Mouse (Mus musculus): ENCODE data around the gene Bnip3. TPM values are rescaled to one million over a fixed set of nuclear protein-coding genes. Genes with fewer than 3 reads are reported as not detected.

Bnip3 gene
- polyA plus RNA-seq, 1 experiment from 2014 or later = 200 TPM

DNA sequence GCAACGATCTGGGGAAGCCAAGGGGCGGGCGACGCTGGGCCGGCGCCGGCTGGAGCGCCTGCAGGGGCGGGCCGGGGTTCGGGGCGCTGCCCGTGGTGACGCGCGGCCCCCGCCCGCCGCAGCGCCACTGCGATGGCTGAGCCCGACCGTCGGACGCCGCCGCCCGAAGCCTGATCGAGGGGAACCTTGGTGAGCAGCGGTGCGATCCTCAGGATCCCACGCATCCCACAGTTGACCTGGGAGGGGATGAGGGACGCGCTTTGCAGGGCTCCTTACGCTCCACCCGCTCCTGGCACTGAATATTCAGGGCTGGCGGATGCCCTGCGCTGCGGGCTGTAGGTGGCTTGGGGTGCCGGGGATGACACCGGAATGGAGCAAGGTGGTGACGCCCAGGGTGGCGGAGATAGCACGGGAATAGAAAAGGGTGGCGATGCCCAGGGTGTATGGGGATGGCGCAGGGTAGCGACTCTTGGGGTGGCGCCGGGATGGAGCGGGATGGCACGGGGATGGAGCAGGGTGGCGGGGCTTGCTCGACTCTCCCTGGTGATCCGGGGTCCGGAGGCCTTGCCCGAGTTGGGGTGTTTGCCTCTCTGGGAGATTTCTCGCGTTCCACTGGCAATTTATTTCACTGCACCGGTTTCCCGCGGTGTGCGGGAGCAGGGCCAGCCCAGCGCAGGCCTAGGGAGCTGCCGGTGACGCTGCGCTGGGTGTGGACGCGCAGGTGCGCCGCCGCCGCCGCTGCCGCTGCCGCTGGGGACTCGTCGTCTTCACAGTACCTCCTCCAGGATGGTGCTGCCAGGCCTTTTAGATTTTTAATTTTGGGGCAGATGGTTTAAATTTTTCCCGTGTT, 31.5 kb upstream of the Bnip3 start, which contains the start of gene Jakmip3:
Gene Jakmip3, plus strand, starts transcription at position 119 of the 850 bp plus-strand sequence.
- ATAC-seq (replicated peaks; ENCODE audit: low FRiP score) (no peak), DNase-seq (ENCODE audit: low spot score) (peak; percentile 36)
- Histone ChIP-seq H3K9me3 (ENCODE audit: control insufficient read depth, low read length) (no peaks in the 10 kb centered on the region), H3K36me3 (ENCODE audit: control insufficient read depth, insufficient read depth, low read length) (no peaks in the 10 kb centered on the region), H3K27ac (ENCODE audit: low read depth, low read length) (no peak within 1 kb of the TSS), H3K9ac (ENCODE audit: low read depth, low read length) (no peak within 1 kb of the TSS), H3K4me3 (ENCODE audit: low read depth, low read length) (peak within 1 kb of the TSS; percentile 39), H3K4me2 (peak within 1 kb of the TSS; percentile 58), H3K4me1 (replicated peaks; ENCODE audit: control insufficient read depth, insufficient read depth, low read length) (no peaks in the 10 kb centered on the region), H3K27me3 (replicated peaks; ENCODE audit: control insufficient read depth, insufficient read depth, low read length) (peaks cover 54% of the 10 kb centered on the region)
- 2% methylated on average over 78 of the region's 78 CpGs for WGBS

DNA sequence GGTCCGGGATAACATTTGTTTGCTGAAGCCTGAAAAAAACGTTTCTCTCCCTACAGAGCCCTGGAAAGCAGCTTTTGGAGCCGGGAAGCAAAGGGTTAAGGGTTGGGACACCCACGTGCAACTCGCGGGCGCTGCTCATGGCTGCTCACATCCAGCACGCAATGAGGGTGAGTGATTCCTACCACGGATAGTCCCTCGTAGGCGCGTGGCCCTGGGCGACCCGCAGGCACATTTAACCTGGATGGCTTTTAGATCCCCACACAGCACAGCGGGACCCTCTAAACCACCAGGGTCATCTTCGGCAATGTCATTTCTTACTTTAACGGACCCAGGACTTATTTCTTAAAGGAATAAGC, 30.9 kb upstream of the Bnip3 start:
- peak overlapping the region; percentile 39 for H3K4me3 ChIP-seq (ENCODE audit: low read depth, low read length)
- no peak overlapping the region for H3K27ac ChIP-seq (ENCODE audit: low read depth, low read length)
- no peak for ATAC-seq (replicated peaks; ENCODE audit: low FRiP score)
- no peaks in the 10 kb centered on the region for H3K9me3 ChIP-seq (ENCODE audit: control insufficient read depth, low read length)
- peak overlapping the region; percentile 58 for H3K4me2 ChIP-seq
- no peaks in the 10 kb centered on the region for H3K36me3 ChIP-seq (ENCODE audit: control insufficient read depth, insufficient read depth, low read length)
- no peak overlapping the region for H3K9ac ChIP-seq (ENCODE audit: low read depth, low read length)
- no peaks in the 10 kb centered on the region for H3K4me1 ChIP-seq (replicated peaks; ENCODE audit: control insufficient read depth, insufficient read depth, low read length)
- WGBS = 3% methylated on average over 17 of the region's 17 CpGs
- H3K27me3 ChIP-seq (replicated peaks; ENCODE audit: control insufficient read depth, insufficient read depth, low read length) = peaks cover 54% of the 10 kb centered on the region
- no peak for DNase-seq (ENCODE audit: low spot score)

- H3K27ac ChIP-seq (ENCODE audit: low read depth, low read length) = no peak overlapping the region
- H3K4me2 ChIP-seq = no peak overlapping the region
- H3K27me3 ChIP-seq (replicated peaks; ENCODE audit: control insufficient read depth, insufficient read depth, low read length) = peaks cover 52% of the 10 kb centered on the region
- DNase-seq (ENCODE audit: low spot score) = no peak
- H3K36me3 ChIP-seq (ENCODE audit: control insufficient read depth, insufficient read depth, low read length) = no peaks in the 10 kb centered on the region
- H3K9me3 ChIP-seq (ENCODE audit: control insufficient read depth, low read length) = peaks cover 4% of the 10 kb centered on the region
- no peaks in the 10 kb centered on the region for H3K4me1 ChIP-seq (replicated peaks; ENCODE audit: control insufficient read depth, insufficient read depth, low read length)
- 71% methylated on average over 7 of the region's 7 CpGs for WGBS
- no peak overlapping the region for H3K4me3 ChIP-seq (ENCODE audit: low read depth, low read length)
- H3K9ac ChIP-seq (ENCODE audit: low read depth, low read length) = no peak overlapping the region
- ATAC-seq (replicated peaks; ENCODE audit: low FRiP score) = no peak
Measured at GRCm38 (mm10) chr7:138938991-138939390, 29.7 kb upstream of the Bnip3 start.

GRCm38 (mm10) chr7:138934523-138934922, 25.2 kb upstream of the Bnip3 start:
- H3K27me3 ChIP-seq (replicated peaks; ENCODE audit: control insufficient read depth, insufficient read depth, low read length) = peaks cover 8% of the 10 kb centered on the region
- no peak for DNase-seq (ENCODE audit: low spot score)
- H3K36me3 ChIP-seq (ENCODE audit: control insufficient read depth, insufficient read depth, low read length) = no peaks in the 10 kb centered on the region
- no peak for ATAC-seq (replicated peaks; ENCODE audit: low FRiP score)
- no peak overlapping the region for H3K9ac ChIP-seq (ENCODE audit: low read depth, low read length)
- no peaks in the 10 kb centered on the region for H3K4me1 ChIP-seq (replicated peaks; ENCODE audit: control insufficient read depth, insufficient read depth, low read length)
- H3K4me2 ChIP-seq = no peak overlapping the region
- H3K9me3 ChIP-seq (ENCODE audit: control insufficient read depth, low read length) = peaks cover 4% of the 10 kb centered on the region
- no peak overlapping the region for H3K4me3 ChIP-seq (ENCODE audit: low read depth, low read length)
- H3K27ac ChIP-seq (ENCODE audit: low read depth, low read length) = no peak overlapping the region
- WGBS = 80% methylated on average over 3 of the region's 3 CpGs

DNA sequence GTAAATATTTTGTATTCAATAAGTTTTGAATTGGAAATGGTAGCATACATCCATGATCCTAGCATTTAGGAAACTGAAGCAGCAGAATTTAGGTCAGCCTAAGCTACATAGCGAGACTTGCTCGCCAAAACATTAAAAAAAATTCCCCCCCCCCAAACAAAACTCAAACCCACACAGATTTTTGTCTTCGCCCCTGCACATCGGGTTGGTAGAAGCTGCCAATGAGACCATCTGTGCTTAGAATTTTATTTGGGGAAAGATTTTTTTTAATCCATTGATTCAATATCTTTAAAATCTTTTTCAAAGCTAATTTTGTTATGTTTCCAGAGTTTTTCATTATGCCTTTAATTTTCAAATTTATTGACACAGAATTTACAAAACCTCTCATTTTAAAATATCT, 19.1 kb upstream of the Bnip3 start:
- WGBS = 84% methylated on average over 4 of the region's 4 CpGs
- H3K4me2 ChIP-seq = no peak overlapping the region
- no peaks in the 10 kb centered on the region for H3K27me3 ChIP-seq (replicated peaks; ENCODE audit: control insufficient read depth, insufficient read depth, low read length)
- ATAC-seq (replicated peaks; ENCODE audit: low FRiP score) = no peak
- H3K9ac ChIP-seq (ENCODE audit: low read depth, low read length) = no peak overlapping the region
- no peak overlapping the region for H3K4me3 ChIP-seq (ENCODE audit: low read depth, low read length)
- H3K4me1 ChIP-seq (replicated peaks; ENCODE audit: control insufficient read depth, insufficient read depth, low read length) = no peaks in the 10 kb centered on the region
- H3K27ac ChIP-seq (ENCODE audit: low read depth, low read length) = no peak overlapping the region
- no peaks in the 10 kb centered on the region for H3K9me3 ChIP-seq (ENCODE audit: control insufficient read depth, low read length)
- DNase-seq (ENCODE audit: low spot score) = no peak
- no peaks in the 10 kb centered on the region for H3K36me3 ChIP-seq (ENCODE audit: control insufficient read depth, insufficient read depth, low read length)

DNA sequence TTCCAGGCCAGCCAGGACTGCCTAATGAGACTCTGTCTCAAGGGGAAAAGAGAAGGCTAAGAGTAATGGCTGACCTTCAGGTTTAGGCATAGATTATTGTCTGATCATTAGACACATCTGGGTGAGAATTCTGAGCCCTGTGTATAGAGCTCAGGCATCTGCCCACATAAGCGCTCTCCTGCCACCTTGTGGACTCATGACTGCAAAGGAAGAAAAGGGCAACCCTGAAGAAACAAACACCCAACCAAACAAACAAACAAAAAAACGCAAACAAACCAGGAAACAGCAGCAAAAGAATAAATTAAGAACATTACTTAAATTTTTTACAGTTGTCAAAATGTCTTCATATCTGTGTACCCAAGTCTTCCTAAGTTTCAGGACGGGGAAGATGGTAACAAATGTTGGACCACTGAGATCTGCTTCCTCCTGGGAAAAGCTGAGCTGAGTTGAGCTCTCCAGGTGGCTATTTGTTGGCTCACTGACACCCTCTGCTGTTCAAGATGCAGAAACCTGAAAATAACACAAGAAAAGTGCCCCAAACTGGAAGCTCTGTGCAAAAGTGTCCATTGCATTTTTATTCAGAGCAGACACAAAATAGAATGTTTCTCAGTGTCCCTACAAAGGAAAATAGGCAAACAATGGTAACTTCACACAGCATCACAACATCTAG, 14.6 kb upstream of the Bnip3 start:
- H3K27me3 ChIP-seq (replicated peaks; ENCODE audit: control insufficient read depth, insufficient read depth, low read length) = no peaks in the 10 kb centered on the region
- no peak overlapping the region for H3K9ac ChIP-seq (ENCODE audit: low read depth, low read length)
- H3K36me3 ChIP-seq (ENCODE audit: control insufficient read depth, insufficient read depth, low read length) = no peaks in the 10 kb centered on the region
- ATAC-seq (replicated peaks; ENCODE audit: low FRiP score) = no peak
- no peak overlapping the region for H3K27ac ChIP-seq (ENCODE audit: low read depth, low read length)
- peaks cover 3% of the 10 kb centered on the region; the same call in 1 of the 2 replicates for H3K4me1 ChIP-seq (replicated peaks; ENCODE audit: control insufficient read depth, insufficient read depth, low read length)
- H3K4me3 ChIP-seq (ENCODE audit: low read depth, low read length) = no peak overlapping the region
- WGBS = 8% methylated on average over 3 of the region's 3 CpGs
- no peak for DNase-seq (ENCODE audit: low spot score)
- H3K9me3 ChIP-seq (ENCODE audit: control insufficient read depth, low read length) = no peaks in the 10 kb centered on the region
- H3K4me2 ChIP-seq = no peak overlapping the region

GRCm38 (mm10) chr7:138921611-138922010, 12.3 kb upstream of the Bnip3 start:
- Histone ChIP-seq H3K36me3 (ENCODE audit: control insufficient read depth, insufficient read depth, low read length) (no peaks in the 10 kb centered on the region), H3K4me3 (ENCODE audit: low read depth, low read length) (no peak overlapping the region), H3K27ac (ENCODE audit: low read depth, low read length) (no peak overlapping the region), H3K27me3 (replicated peaks; ENCODE audit: control insufficient read depth, insufficient read depth, low read length) (no peaks in the 10 kb centered on the region), H3K9ac (ENCODE audit: low read depth, low read length) (no peak overlapping the region), H3K9me3 (ENCODE audit: control insufficient read depth, low read length) (no peaks in the 10 kb centered on the region), H3K4me1 (replicated peaks; ENCODE audit: control insufficient read depth, insufficient read depth, low read length) (peaks cover 3% of the 10 kb centered on the region; the same call in 1 of the 2 replicates), H3K4me2 (no peak overlapping the region)
- 95% methylated on average over 8 of the region's 8 CpGs for WGBS
- no peak for DNase-seq (ENCODE audit: low spot score)
- no peak for ATAC-seq (replicated peaks; ENCODE audit: low FRiP score)

DNA sequence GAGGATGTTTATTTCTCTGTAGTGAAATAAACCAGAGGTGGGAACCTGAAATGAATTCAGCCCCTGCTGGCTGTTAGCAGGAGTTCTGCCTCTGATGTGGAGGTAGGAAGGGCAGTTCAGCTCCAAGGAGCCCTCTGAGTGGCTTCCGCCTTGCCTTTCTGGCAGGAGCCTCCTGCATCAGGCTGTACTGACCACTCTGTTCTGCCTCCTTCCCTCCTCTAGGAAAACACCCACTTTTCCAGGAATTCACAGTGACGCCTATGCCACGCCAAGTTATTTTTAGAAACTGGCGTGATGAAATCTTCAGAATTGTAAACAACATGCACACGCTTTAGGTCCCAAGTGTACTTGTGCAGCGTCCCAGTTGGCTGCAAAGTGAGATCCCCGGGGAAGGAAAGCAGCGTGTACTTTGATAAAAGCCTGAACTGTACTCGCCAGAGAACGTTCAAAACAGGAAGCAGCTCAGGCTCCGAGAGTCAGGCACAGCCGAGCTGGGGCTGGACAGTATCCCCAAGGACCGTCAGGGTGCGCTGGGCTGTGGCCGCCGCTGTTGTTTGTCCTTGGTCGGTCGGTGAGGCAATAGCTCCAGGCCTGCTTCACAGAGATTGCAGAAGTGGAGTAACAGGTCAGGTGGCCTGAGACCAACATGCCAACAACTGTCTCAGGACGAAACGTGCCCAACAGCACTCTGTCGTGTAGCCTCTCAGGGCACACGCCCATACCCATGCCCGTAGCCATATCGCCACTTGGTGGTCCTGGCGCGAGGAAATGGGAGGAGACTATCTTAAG, 10.0 kb upstream of the Bnip3 start:
- WGBS = 1% methylated on average over 26 of the region's 26 CpGs
- DNase-seq (ENCODE audit: low spot score) = peak; percentile 74
- ATAC-seq (replicated peaks; ENCODE audit: low FRiP score) = peak; percentile 75
- Histone ChIP-seq H3K9me3 (ENCODE audit: control insufficient read depth, low read length) (no peaks in the 10 kb centered on the region), H3K9ac (ENCODE audit: low read depth, low read length) (peak overlapping the region; percentile 61), H3K36me3 (ENCODE audit: control insufficient read depth, insufficient read depth, low read length) (no peaks in the 10 kb centered on the region), H3K4me1 (replicated peaks; ENCODE audit: control insufficient read depth, insufficient read depth, low read length) (peaks cover 3% of the 10 kb centered on the region; the same call in 1 of the 2 replicates), H3K4me3 (ENCODE audit: low read depth, low read length) (peak overlapping the region; percentile 48), H3K27ac (ENCODE audit: low read depth, low read length) (peak overlapping the region; percentile 30), H3K27me3 (replicated peaks; ENCODE audit: control insufficient read depth, insufficient read depth, low read length) (no peaks in the 10 kb centered on the region), H3K4me2 (peak overlapping the region; percentile 86)
